Mouse (Mus musculus): ENCODE measurements at regions not wholly inside any gene's neighbourhood (a gene's known extent, or its start where the extent isn't known, plus 50 kb on each side); places are given as distances from the start of the nearest gene placed in this dataset.

- no peak for DNase-seq (ENCODE audit: low spot score in 2 of 2)
These were observed 218.3 kb downstream of the Myo1b start for GRCm38 (mm10) chr1:51697265-51698192.

- no peak for DNase-seq (ENCODE audit: low spot score in 2 of 2)
These were observed 218.2 kb upstream of the Nabp1 start for GRCm38 (mm10) chr1:51696471-51696870.

GRCm38 (mm10) chr1:51690878-51691277 lies 212.7 kb upstream of the Nabp1 start:
- no peak for DNase-seq (ENCODE audit: low spot score in 2 of 2)

- DNase-seq (ENCODE audit: low spot score in 2 of 2): no peak
These were observed 211.4 kb upstream of the Nabp1 start for GRCm38 (mm10) chr1:51689461-51690223.

- no peak for DNase-seq (ENCODE audit: low spot score in 2 of 2)
These were observed 210.7 kb upstream of the Nabp1 start for GRCm38 (mm10) chr1:51688946-51689345.

- no peak for DNase-seq (ENCODE audit: low spot score in 2 of 2)
These were observed 210.0 kb upstream of the Nabp1 start for GRCm38 (mm10) chr1:51688224-51688545.

GRCm38 (mm10) chr1:51687484-51688223 lies 209.4 kb upstream of the Nabp1 start:
- DNase-seq (ENCODE audit: low spot score in 2 of 2): no peak

GRCm38 (mm10) chr1:51686759-51687158 lies 208.5 kb upstream of the Nabp1 start:
- DNase-seq (ENCODE audit: low spot score in 2 of 2): no peak

- DNase-seq (ENCODE audit: low spot score in 2 of 2): no peak
These were observed 204.0 kb upstream of the Nabp1 start for GRCm38 (mm10) chr1:51682273-51682672.

- no peak for DNase-seq (ENCODE audit: low spot score in 2 of 2)
These were observed 203.6 kb upstream of the Nabp1 start for GRCm38 (mm10) chr1:51681872-51682271.

- DNase-seq (ENCODE audit: low spot score in 2 of 2): no peak
These were observed 202.5 kb upstream of the Nabp1 start for GRCm38 (mm10) chr1:51680725-51681124.

- no peak for DNase-seq (ENCODE audit: low spot score in 2 of 2)
These were observed 200.2 kb upstream of the Nabp1 start for GRCm38 (mm10) chr1:51678290-51678928.

- no peak for DNase-seq (ENCODE audit: low spot score in 2 of 2)
These were observed 199.6 kb upstream of the Nabp1 start for GRCm38 (mm10) chr1:51677802-51678201.

GRCm38 (mm10) chr1:51671691-51672090 lies 193.5 kb upstream of the Nabp1 start:
- no peak for DNase-seq (ENCODE audit: low spot score in 2 of 2)

- no peak for DNase-seq (ENCODE audit: low spot score in 2 of 2)
These were observed 193.1 kb upstream of the Nabp1 start for GRCm38 (mm10) chr1:51671287-51671686.

GRCm38 (mm10) chr1:51670009-51670408 lies 191.8 kb upstream of the Nabp1 start:
- no peak for DNase-seq (ENCODE audit: low spot score in 2 of 2)

GRCm38 (mm10) chr1:51668881-51669280 lies 190.7 kb upstream of the Nabp1 start:
- no peak for DNase-seq (ENCODE audit: low spot score in 2 of 2)

GRCm38 (mm10) chr1:51660531-51660930 lies 182.3 kb upstream of the Nabp1 start:
- DNase-seq (ENCODE audit: low spot score in 2 of 2): no peak

GRCm38 (mm10) chr1:51657203-51657602 lies 179.0 kb upstream of the Nabp1 start:
- no peak for DNase-seq (ENCODE audit: low spot score in 2 of 2)

- no peak for DNase-seq (ENCODE audit: low spot score in 2 of 2)
These were observed 172.4 kb upstream of the Nabp1 start for GRCm38 (mm10) chr1:51650653-51650995.

- DNase-seq (ENCODE audit: low spot score in 2 of 2): no peak
These were observed 171.9 kb upstream of the Nabp1 start for GRCm38 (mm10) chr1:51649963-51650652.
